Mouse (Mus musculus) lung, postnatal 0 days (tissue): ENCODE data around the gene Schip1. TPM values are rescaled to one million over a fixed set of nuclear protein-coding genes. Genes with fewer than 3 reads are reported as not detected.

ENCODE experiments used
- ATAC-seq: fragments of 200-750 bp; cut with Nextera tagmentation; 2 replicates; pipeline ENCODE4 v1.8.0; 2017; ENCODE audit warnings: moderate library complexity
- DNase-seq: peaks from one replicate; pipeline ENCODE4 v3.0.0-alpha.2; 2016; ENCODE audit warnings: low spot score
- H3K27ac ChIP-seq: fragments of 300-500 bp; sonication (generic); 2 replicates; pipeline ENCODE4 v1.5.1; 2014; ENCODE audit warnings: antibody characterized with exemption, mild to moderate bottlenecking, low read length, mixed read lengths
- H3K27me3 ChIP-seq: fragments of 300-500 bp; sonication (generic); replicated peaks from 2 replicates; pipeline ENCODE4 v1.6.1; 2014; ENCODE audit warnings: low read length, mixed read lengths; ENCODE audit not compliant: insufficient read depth
- H3K36me3 ChIP-seq: fragments of 300-500 bp; sonication (generic); 2 replicates; pipeline ENCODE4 v1.6.1; 2014; ENCODE audit warnings: low read length, mixed read lengths; ENCODE audit not compliant: insufficient read depth
- H3K4me1 ChIP-seq: fragments of 300-500 bp; sonication (generic); 2 replicates; pipeline ENCODE4 v1.6.1; 2014; ENCODE audit warnings: antibody characterized with exemption, low read depth, low read length, mixed read lengths; ENCODE audit not compliant: insufficient read depth
- H3K4me2 ChIP-seq: fragments of 300-500 bp; sonication (generic); replicated peaks from 2 replicates; pipeline ENCODE4 v1.6.1; 2014; ENCODE audit warnings: low read depth, mild to moderate bottlenecking, low read length, moderate library complexity, mixed read lengths
- H3K4me3 ChIP-seq: fragments of 300-500 bp; sonication (generic); 2 replicates; pipeline ENCODE4 v1.5.1; 2014; ENCODE audit warnings: low read depth, low read length
- H3K9ac ChIP-seq: fragments of 300-500 bp; sonication (generic); replicated peaks from 2 replicates; pipeline ENCODE4 v1.6.1; 2014; ENCODE audit warnings: low read depth, mild to moderate bottlenecking
- H3K9me3 ChIP-seq: fragments of 300-500 bp; sonication (generic); 2 replicates; pipeline ENCODE4 v1.6.1; 2016; ENCODE audit warnings: low read length, mixed read lengths
- CTCF ChIP-seq: IDR thresholded peaks from 2 replicates; pipeline ENCODE4 v1.5.1; 2016; ENCODE audit warnings: antibody characterized with exemption, mild to moderate bottlenecking
- EP300 ChIP-seq: IDR thresholded peaks from 2 replicates; pipeline ENCODE4 v1.6.1; 2016; ENCODE audit warnings: antibody characterized with exemption, mild to moderate bottlenecking, control low read depth
- WGBS: fragments of 180-500 bp; shearing (Covaris S2); extraction: QIAGEN DNeasy Blood & Tissue Kit; methylation state at CpG from one replicate; pipeline ENCODE4 v1.1.7; 2014; 5-methylcytosine and 5-hydroxymethylcytosine counted together
- polyA plus RNA-seq: library from polyadenylated mRNA; unstranded; fragments of >200 nt; fragmentation: Nextera tagmentation; extraction: Ambion mirVana; gene quantifications from 2 replicates; pipeline ENCODE4 v1.2.1, GENCODE M21; 2015

The Schip1 gene
- polyA plus RNA-seq, 1 experiment from 2014 or later: 52.2 TPM

DNA sequence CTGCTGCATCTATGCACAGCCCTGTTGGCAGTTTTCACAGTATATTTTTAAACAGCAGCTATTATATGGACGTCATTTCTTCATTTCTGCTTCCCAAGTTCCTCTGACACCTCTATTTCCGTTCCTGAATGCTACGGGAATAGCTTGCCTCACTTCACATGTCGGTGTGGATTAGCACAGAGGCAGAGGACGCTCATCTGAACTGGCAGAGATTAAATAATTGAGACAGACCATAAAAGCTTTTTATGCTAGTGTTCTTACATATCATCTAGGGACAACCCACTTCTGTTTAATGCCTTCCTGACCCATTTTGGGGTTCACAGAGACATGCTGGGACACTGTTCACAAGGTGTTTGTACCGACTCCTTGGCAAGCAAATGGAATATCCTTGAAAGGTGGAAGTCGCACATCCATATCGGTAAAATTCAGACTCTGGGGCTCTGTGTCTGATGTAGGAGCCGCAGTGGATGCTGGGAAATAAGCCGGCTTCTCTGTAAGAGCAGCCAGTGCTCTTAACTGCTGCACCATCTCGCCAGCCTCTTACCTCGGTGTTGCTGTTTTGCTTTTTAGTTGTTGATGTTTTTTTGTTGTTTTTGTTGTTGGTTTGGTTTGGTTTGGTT, 610.7 kb downstream of the Schip1 start:
- no peak for DNase-seq
- no peak overlapping the region for H3K4me3 ChIP-seq
- H3K27me3 ChIP-seq: no peaks in the 10 kb centered on the region
- no peak for ATAC-seq
- no peaks in the 10 kb centered on the region for H3K36me3 ChIP-seq
- H3K9me3 ChIP-seq: no peaks in the 10 kb centered on the region
- H3K4me1 ChIP-seq: no peaks in the 10 kb centered on the region; the same call in 1 of the 2 replicates
- 71% methylated on average over 12 of the region's 12 CpGs for WGBS
- no peak for TF ChIP-seq CTCF
- TF ChIP-seq EP300: no peak
- 0 out of 2 replicates have a peak overlapping the region, but pooled peaks have one; percentile 38 for H3K27ac ChIP-seq
- no peak overlapping the region for H3K9ac ChIP-seq
- H3K4me2 ChIP-seq: no peak overlapping the region

Other genes starting within 250 kb of the Schip1 start
- gene Iqcj, start 172.6 kb upstream of the Schip1 start, polyA plus RNA-seq: not detected in 2 replicates
- gene Iqschfp, start 172.6 kb upstream of the Schip1 start, polyA plus RNA-seq: not detected in 2 replicates